In genomic region chrX:140428252-140428651, GRCm38 (mm10) we compare ENCODE assay signal across 10 mouse cellular contexts. TPM values are rescaled to one million over a fixed set of nuclear protein-coding genes. Genes with fewer than 3 reads are reported as not detected.
DNase-seq lines count a peak whose midpoint lies in the region; ATAC-seq and TF ChIP-seq lines count a peak whose summit lies in the region.
"Had no signal": no experiment of that assay in that cellular context is flagged by ENCODE, and none has a peak within 500 bp of the region (broad histone marks: within the 10 kb centered on the region; RNA-seq: fewer than 3 reads in every experiment).

No protein-coding gene starts in this region.

- no peak for TF ChIP-seq EP300 in heart, postnatal 0 days (IDR thresholded peaks at IDR 0.05; ENCODE audit: low read depth)

- TF ChIP-seq CTCF in heart, postnatal 0 days (IDR thresholded peaks at IDR 0.05; ENCODE audit: low read depth): peak; percentile 21; the same call in 1 of the 2 replicates
- TF ChIP-seq CTCF in midbrain, postnatal 0 days (IDR thresholded peaks at IDR 0.05): peak; percentile 37; the same call in 1 of the 2 replicates

- H3K4me3 ChIP-seq in heart, postnatal 0 days (ENCODE audit: low read depth, low read length): no peak overlapping the region
- no peak overlapping the region for H3K4me3 ChIP-seq in heart, embryonic 11.5 days (ENCODE audit: low read depth, low read length)
- no peak overlapping the region for H3K4me3 ChIP-seq in midbrain, postnatal 0 days (ENCODE audit: low read depth, low read length)
- no peak overlapping the region for H3K4me3 ChIP-seq in midbrain, embryonic 14.5 days (replicated peaks; ENCODE audit: low read depth, low read length)
- H3K4me3 ChIP-seq: neural tube, embryonic 12.5 days had no signal

- no peak for DNase-seq in heart, postnatal 0 days (ENCODE audit: low spot score)
- no peak for DNase-seq in midbrain, postnatal 0 days (ENCODE audit: low spot score)
- no peak for DNase-seq in midbrain, embryonic 14.5 days
- peak; percentile 12 to 22 for DNase-seq in kidney, postnatal 4 days
- peak; percentile 22 to 27 for DNase-seq in thymus, postnatal 36 days
- DNase-seq in adrenal gland, adult 18-20 months (ENCODE audit: low spot score in 2 of 2): no peak
- DNase-seq in right cerebral cortex, adult 18-20 months: no peak
- DNase-seq: right cerebral cortex, postnatal 14 days had no signal

- H3K4me2 ChIP-seq in heart, postnatal 0 days (ENCODE audit: low read depth, low read length): no peak overlapping the region
- no peak overlapping the region for H3K4me2 ChIP-seq in heart, embryonic 11.5 days
- H3K4me2 ChIP-seq in midbrain, postnatal 0 days (ENCODE audit: low read depth, low read length, poor library complexity, severe bottlenecking): no peak overlapping the region
- H3K4me2 ChIP-seq in midbrain, embryonic 14.5 days (ENCODE audit: low read length): no peak overlapping the region
- H3K4me2 ChIP-seq: neural tube, embryonic 12.5 days had no signal

- H3K9ac ChIP-seq in heart, postnatal 0 days (replicated peaks; ENCODE audit: low read depth, low read length): no peak overlapping the region
- H3K9ac ChIP-seq in heart, embryonic 11.5 days (ENCODE audit: low read depth, low read length): no peak overlapping the region
- no peak overlapping the region for H3K9ac ChIP-seq in midbrain, postnatal 0 days (replicated peaks; ENCODE audit: low read length, poor library complexity, severe bottlenecking)
- no peak overlapping the region for H3K9ac ChIP-seq in midbrain, embryonic 14.5 days (replicated peaks; ENCODE audit: low read length)
- H3K9ac ChIP-seq: neural tube, embryonic 12.5 days had no signal

- no peak for ATAC-seq in heart, postnatal 0 days (ENCODE audit: insufficient read depth, low read depth)
- no peak for ATAC-seq in heart, embryonic 11.5 days (replicated peaks; ENCODE audit: insufficient number of reproducible peaks, low FRiP score, low TSS enrichment)
- ATAC-seq in midbrain, postnatal 0 days (ENCODE audit: low FRiP score): no peak
- no peak for ATAC-seq in midbrain, embryonic 14.5 days (ENCODE audit: low FRiP score, low TSS enrichment)

- H3K27ac ChIP-seq in heart, postnatal 0 days (ENCODE audit: low read depth): no peak overlapping the region
- no peak overlapping the region for H3K27ac ChIP-seq in heart, embryonic 11.5 days (ENCODE audit: low read depth, low read length)
- H3K27ac ChIP-seq in midbrain, postnatal 0 days (ENCODE audit: low read depth, low read length): no peak overlapping the region
- no peak overlapping the region for H3K27ac ChIP-seq in midbrain, embryonic 14.5 days (replicated peaks; ENCODE audit: low read depth, low read length)
- H3K27ac ChIP-seq: neural tube, embryonic 12.5 days had no signal

- WGBS in heart, postnatal 0 days: 67% methylated on average over 7 of the region's 8 CpGs
- WGBS in heart, embryonic 11.5 days (ENCODE audit: insufficient replicate concordance): 66% methylated on average over 7 of the region's 8 CpGs
- WGBS in midbrain, postnatal 0 days: 82% methylated on average over 8 of the region's 8 CpGs
- WGBS in midbrain, embryonic 14.5 days: 66% methylated on average over 8 of the region's 8 CpGs

- no peaks in the 10 kb centered on the region for H3K27me3 ChIP-seq in heart, postnatal 0 days (ENCODE audit: control insufficient read depth, insufficient read depth, low read length)
- H3K27me3 ChIP-seq in heart, embryonic 11.5 days (ENCODE audit: control insufficient read depth, insufficient read depth, low read length): peaks cover 19% of the 10 kb centered on the region
- H3K27me3 ChIP-seq in midbrain, postnatal 0 days (ENCODE audit: insufficient read depth, low read length): 0 out of 2 replicates have a peak, but pooled peaks cover 2% of the 10 kb centered on the region
- H3K27me3 ChIP-seq in midbrain, embryonic 14.5 days (ENCODE audit: control insufficient read depth, insufficient read depth, low read length): no peaks in the 10 kb centered on the region

- no peaks in the 10 kb centered on the region for H3K9me3 ChIP-seq in heart, postnatal 0 days (replicated peaks; ENCODE audit: control insufficient read depth, low read length)
- no peaks in the 10 kb centered on the region for H3K9me3 ChIP-seq in heart, embryonic 11.5 days (replicated peaks; ENCODE audit: control insufficient read depth, low read length)
- H3K9me3 ChIP-seq in midbrain, postnatal 0 days (ENCODE audit: low read length): no peaks in the 10 kb centered on the region
- H3K9me3 ChIP-seq in midbrain, embryonic 14.5 days (ENCODE audit: control insufficient read depth, low read length): no peaks in the 10 kb centered on the region
- H3K9me3 ChIP-seq: neural tube, embryonic 12.5 days had no signal

- no peaks in the 10 kb centered on the region for H3K4me1 ChIP-seq in heart, postnatal 0 days (ENCODE audit: control insufficient read depth, insufficient read depth)
- no peaks in the 10 kb centered on the region for H3K4me1 ChIP-seq in heart, embryonic 11.5 days (ENCODE audit: control insufficient read depth, insufficient read depth, low read length)
- no peaks in the 10 kb centered on the region for H3K4me1 ChIP-seq in midbrain, postnatal 0 days (ENCODE audit: insufficient read depth, low read length)
- no peaks in the 10 kb centered on the region for H3K4me1 ChIP-seq in midbrain, embryonic 14.5 days (ENCODE audit: control insufficient read depth, insufficient read depth, low read length)
- H3K4me1 ChIP-seq: neural tube, embryonic 12.5 days had no signal

- H3K36me3 ChIP-seq in heart, postnatal 0 days (replicated peaks; ENCODE audit: control insufficient read depth, insufficient read depth, low read length): no peaks in the 10 kb centered on the region
- no peaks in the 10 kb centered on the region for H3K36me3 ChIP-seq in heart, embryonic 11.5 days (ENCODE audit: control insufficient read depth, insufficient read depth, low read length)
- no peaks in the 10 kb centered on the region for H3K36me3 ChIP-seq in midbrain, postnatal 0 days (ENCODE audit: insufficient read depth, low read length)
- H3K36me3 ChIP-seq in midbrain, embryonic 14.5 days (ENCODE audit: control insufficient read depth, insufficient read depth, low read length): no peaks in the 10 kb centered on the region
- H3K36me3 ChIP-seq: neural tube, embryonic 12.5 days had no signal

RNA-seq across cellular contexts. Expression of gene Prps1, which starts 28.2 kb away (rescaled TPM):
- 24.1 and 28.8 TPM in 2 replicates for total RNA-seq in heart, postnatal 0 days (2014; rRNA removed; ENCODE audit: low replicate concordance)
- 27.3 and 28.9 TPM in 2 replicates for polyA plus RNA-seq in heart, postnatal 0 days (2015; fragmentation: Nextera tagmentation; extraction: Ambion mirVana)
- polyA plus RNA-seq in heart, embryonic 11.5 days (2014; fragmentation: Nextera tagmentation; extraction: Ambion mirVana): 59.5 and 70.2 TPM in 2 replicates
- total RNA-seq in midbrain, postnatal 0 days (2014; rRNA removed): 52.5 and 57.8 TPM in 2 replicates
- 91.3 and 94.8 TPM in 2 replicates for polyA plus RNA-seq in midbrain, postnatal 0 days (2015; fragmentation: Nextera tagmentation; extraction: Ambion mirVana)
- polyA plus RNA-seq in midbrain, embryonic 14.5 days (2014; fragmentation: Nextera tagmentation; extraction: Ambion mirVana): 85.6 and 85.8 TPM in 2 replicates
- 10 to 100 TPM; 16.2 to 25.5 TPM for total RNA-seq in adrenal gland, adult 18-20 months (2021)

Comparison
In these comparisons a context has a peak if more than half of its experiments do, and no peak if none do; other contexts are left out.
1. DNase-seq: peak in kidney, postnatal 4 days (2 of 2) and thymus, postnatal 36 days (2 of 2); none in heart, postnatal 0 days (single experiment), midbrain, postnatal 0 days (single experiment), midbrain, embryonic 14.5 days (single experiment), adrenal gland, adult 18-20 months (0 of 2) and right cerebral cortex, adult 18-20 months (single experiment).